Mouse (Mus musculus) cerebellum, adult 18-20 months (tissue): ENCODE measurements around the gene Lrp5.

Experiments used
- DNase-seq, 2 experiments: peaks; one replicate each; pipeline ENCODE4 v3.0.0; 2021

The Lrp5 gene

GRCm38 (mm10) chr19:3594316-3594715 lies 92.0 kb downstream of the Lrp5 start:
- DNase-seq, result no peak

DNA sequence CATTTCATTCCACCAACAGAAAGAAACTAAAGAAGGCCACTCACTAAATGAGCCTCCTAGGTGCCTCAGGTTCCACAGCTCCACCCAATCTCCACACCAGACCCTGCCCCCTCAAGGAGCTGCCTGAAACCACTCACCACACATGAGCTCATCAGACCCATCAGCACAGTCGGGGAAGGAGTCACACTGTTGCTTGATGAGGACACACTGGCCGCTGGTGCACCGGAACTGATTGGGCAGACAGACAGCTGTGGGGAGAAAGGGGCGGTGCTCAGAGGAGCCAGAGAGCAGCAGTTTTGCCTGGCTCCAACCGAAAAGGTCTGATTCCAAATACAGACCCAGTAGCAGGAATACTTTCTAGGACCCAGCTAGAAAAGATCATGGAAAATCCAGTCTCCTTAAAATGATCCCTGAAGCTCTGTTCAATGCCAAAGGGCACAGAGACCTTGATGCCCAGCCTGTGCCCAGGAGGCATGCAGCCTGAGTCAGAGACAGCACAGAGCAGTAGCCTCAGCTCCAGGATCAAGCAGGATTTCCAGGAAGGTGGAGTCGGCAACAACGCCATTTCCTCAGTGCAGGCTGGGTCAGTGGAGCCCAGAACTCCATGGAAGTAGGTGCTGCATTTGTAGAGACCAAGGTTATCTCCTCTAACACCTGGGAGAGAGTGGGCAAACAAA lies 92.8 kb downstream of the Lrp5 start:
- DNase-seq, result no peak

DNA sequence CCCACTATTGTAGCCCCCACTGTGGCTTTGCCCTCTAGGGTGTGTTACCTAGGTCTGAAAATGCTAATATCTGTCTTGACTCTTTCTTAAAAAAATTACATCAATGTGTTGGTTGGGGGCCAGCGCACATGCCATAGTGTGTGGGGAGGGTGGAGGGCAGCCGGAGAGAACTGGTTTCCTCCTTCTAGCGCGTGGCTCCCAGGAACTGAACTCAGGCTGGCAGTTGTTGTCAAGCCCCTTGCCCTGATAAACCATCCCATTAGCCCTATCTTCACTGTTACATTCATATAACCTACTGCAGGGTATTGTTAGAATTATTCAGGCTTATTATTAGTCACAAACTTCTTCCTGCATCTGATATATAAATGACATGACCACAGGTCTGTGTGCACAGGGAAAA lies 96.4 kb downstream of the Lrp5 start:
- no peak for DNase-seq

DNA sequence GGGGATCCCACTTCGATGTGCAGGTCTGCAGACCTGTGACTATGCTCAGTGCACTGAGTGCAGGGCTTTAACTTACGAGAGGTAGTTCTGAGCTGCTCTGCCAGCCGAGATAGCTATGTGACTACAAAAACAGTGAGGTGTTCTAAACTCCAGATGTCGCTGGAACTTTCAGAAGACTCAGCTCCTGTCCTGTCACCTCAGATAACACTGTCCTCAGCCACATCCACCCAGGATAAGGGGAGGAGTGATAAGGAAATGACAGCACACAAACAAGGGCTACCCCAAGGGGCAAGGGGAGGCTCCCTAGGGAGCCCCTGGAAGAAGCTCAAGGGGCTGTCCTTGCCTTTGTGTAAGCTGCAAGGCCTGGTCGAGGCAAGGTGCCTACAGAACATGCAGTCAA lies 96.8 kb downstream of the Lrp5 start:
- DNase-seq, result no peak

DNA sequence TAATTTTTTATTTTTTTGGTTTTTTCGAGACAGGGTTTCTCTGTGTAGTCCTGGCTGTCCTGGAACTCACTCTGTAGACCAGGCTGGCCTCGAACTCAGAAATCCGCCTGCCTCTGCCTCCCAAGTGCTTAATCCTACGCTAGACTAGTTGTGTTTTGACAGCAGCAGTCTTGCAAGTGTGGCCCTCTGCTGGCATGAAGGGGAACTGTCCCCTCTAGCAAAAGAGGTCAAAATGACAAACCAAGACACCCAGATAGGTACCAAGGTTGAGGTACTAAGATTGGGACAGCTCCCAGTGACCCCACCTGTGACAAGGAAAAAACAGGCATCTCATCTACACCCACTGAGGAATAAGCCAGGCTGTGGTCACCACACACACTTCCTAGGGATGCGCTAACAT lies 98.6 kb downstream of the Lrp5 start:
- DNase-seq, result peak in 1 of 2 experiments; percentile 20

DNA sequence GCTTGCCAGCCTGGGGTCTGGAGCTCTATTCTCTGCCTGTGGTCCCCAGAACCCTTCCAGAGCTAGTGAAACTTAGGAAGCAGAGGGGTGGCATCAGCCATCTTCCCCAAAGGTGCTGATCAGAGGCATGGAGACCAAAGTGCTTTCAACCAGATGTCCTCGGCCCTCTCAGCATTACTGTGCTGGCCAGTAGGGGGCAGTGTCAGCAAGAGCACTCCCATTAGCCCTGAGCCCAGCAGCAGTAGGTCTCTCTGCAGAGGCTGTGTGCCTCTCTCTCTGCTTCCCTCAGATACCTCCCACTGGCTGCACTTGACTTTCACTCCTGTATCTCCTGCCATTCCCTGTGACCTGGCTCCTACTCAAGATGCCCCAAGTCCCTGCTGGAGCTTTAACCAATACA lies 99.8 kb downstream of the Lrp5 start:
- peak; percentile 33 to 46 for DNase-seq

DNA sequence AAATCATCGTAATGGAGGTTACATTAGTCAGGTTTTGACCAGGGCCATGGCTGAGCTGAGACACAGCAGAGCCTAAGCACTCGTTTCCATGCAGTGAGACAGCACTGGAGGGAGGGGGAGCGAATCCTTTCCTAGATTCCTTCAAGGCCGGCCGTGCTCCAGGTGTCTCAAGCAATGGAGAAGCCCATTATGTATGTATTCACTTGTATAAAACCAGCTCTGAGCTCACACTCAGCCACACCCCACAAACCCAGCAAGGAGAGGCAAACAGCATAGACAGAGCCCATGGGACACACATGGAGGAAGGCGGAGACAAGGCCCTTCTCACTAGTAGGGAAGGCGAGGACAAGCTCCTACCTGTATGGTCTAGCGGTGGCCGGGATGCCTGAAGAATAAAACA lies 100.3 kb downstream of the Lrp5 start:
- DNase-seq, result no peak

GRCm38 (mm10) chr19:3581326-3581725 lies 105.0 kb downstream of the Lrp5 start:
- peak; percentile 70 to 79 for DNase-seq

DNA sequence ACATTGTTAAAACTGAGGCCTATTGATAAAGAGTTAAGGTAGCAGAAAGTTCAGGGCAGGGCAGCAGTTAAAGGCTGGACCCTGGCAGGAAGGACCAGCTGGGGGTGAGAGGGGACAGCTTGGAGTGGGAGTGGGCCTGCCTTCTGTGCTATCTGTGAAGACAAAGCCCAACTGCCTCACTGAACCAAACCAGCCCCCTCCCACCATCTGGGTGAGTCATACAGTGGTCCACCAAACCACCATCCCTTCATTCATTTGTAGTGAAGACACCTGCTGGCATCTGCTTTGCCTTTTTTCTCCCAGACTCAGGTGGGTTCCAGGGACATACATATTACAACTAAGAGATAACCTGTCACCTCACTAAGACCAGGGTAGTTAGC lies 108.5 kb downstream of the Lrp5 start:
- no peak for DNase-seq

DNA sequence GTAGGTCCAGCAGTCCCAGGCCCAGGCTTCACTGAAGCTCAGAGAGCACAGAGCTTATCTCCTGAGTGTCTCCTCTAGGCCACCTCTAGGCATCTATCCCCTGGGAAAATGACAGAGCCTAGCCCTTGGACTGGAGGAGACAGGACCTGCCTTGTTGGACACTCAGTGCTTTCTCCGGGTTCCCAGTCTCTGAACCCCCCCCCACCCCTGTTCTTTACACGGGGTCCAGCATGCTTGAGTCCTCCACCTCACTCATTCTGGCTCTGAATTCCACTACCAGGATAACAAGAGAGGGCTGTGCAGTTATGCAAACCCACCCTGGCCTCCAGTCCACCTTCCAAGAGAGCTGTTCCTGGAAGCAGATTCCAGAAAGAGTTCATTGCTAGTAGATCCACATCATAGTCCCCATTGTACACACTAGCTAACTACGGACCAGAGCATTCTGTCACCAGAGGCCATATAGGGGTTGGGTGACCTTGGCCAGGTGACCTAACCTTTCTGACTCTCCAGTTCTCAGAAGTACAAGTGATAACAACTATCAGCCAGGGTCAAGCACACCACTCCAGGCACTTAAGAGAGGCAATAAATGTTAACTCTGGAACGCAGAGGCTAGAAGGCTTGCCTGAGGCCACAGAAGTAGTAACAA lies 109.0 kb downstream of the Lrp5 start:
- DNase-seq, result no peak

DNA sequence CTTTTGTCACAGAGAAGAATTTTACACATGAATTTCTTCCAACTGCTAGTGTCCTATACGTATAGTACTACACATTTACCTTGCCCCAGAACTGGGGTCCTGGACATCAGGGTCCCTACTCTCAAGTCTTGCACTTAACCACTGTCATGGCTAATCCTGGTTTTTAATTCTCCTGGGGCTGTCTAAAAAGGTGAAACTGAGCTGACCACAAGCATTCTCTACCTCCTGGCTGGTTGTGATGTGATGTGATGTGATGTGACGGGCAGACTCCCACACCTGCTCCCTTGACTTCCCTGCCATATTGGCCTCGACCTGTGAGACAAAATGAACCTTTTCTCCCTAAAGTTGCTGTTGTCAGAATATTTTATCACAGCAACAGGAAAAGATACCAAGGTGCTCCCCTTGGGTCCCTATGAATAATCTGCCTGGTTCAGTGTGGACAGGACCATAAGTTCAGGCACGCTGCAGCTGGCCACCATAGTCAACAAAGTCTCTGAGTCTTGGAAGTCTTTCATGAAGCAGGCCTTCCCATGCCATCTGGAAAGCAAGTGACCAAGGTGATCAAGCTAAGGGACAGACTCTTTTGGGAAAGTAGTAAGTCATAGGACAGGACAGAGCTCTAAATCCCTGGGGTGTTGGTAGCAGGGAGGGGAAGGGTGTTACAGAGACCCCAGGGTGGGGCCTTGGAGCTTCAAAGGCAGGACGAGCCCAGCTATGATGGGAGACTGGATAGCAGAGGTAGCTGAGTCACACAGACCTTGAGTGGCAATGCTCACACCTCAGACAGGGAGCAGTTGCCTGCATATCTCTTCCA lies 109.7 kb downstream of the Lrp5 start:
- DNase-seq, result peak in 1 of 2 experiments; percentile 26

GRCm38 (mm10) chr19:3575632-3576384 lies 110.6 kb downstream of the Lrp5 start, which contains the start of gene Ppp6r3:
Ppp6r3 (minus strand) TSS chr19:3575749.
- DNase-seq, result peak; percentile 96 to 99

DNA sequence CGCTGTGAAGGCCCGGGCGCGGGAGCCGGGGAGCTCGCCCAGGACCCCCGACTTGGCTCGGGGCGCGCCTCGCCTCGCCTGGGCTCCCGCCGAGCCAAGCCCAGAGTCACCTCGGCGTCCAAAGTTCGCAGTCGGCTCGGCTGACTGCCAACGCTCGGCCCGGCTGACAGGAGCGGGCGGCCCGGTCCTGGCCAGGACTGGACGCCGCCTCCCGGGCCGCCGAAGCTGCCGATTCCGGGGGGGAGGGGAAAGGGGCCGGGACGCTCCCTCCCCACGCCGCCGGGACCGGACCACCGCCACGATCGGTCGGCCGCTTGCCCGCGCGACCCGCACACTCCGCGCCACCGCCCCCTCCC lies 111.1 kb downstream of the Lrp5 start:
- no peak for DNase-seq

GRCm38 (mm10) chr19:3574593-3575094 lies 111.7 kb downstream of the Lrp5 start:
- peak in 1 of 2 experiments; percentile 25 for DNase-seq

DNA sequence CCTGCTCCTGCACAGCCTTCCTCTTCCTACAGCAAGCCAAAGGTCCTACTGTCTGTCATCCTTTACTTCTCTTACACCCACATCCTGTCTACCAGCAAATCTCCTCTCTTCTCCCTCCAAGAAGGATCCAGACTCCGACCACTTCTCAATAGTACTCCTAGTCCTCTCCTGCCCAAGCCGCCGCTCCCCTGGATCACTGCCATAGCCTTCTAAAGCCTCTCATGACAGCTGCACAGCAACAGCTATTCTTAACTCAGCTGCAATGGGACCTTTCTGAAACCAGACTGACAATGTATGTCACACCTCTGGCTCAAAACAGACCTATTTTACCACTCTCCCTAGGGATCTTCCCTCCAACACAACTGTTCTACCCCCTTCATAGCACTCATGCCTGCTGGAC lies 122.1 kb downstream of the Lrp5 start:
- DNase-seq, result no peak

DNA sequence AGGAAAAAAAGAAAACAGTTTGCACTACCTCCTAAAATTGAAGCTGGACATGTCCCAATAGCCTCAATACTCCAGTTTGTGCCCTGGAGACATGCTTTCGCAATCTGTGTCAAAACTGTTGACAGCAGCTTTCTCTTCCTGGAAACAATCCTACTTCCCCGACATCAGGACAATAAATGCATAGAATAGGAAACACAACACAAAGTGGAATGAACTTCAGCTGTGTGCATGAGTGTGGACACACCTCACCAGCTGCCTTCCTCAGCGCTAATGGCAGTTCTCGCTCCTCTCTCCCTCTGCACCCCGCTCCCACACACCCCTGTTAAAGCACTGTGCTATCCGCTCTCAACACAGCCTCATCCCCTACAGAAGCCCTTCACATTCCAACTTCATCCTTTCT lies 123.6 kb downstream of the Lrp5 start:
- DNase-seq, result no peak

DNA sequence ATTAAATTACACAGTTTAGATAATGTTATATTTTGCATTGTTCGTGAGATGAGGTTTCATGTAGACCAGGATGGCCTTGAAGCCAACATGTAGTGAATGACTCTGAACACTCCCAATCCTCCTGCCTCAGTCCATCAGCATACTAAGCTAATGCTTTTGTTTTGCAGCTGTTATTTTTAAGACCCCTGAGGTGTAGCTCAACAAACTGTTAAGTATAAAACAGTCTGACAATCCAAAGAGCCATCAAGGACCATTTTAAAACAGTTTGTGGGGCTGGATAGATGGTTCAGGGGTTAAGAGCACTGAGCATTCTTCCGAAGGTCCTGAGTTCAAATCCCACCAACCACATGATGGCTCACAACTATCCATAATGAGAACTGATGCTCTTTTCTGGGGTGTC lies 124.1 kb downstream of the Lrp5 start:
- no peak for DNase-seq

DNA sequence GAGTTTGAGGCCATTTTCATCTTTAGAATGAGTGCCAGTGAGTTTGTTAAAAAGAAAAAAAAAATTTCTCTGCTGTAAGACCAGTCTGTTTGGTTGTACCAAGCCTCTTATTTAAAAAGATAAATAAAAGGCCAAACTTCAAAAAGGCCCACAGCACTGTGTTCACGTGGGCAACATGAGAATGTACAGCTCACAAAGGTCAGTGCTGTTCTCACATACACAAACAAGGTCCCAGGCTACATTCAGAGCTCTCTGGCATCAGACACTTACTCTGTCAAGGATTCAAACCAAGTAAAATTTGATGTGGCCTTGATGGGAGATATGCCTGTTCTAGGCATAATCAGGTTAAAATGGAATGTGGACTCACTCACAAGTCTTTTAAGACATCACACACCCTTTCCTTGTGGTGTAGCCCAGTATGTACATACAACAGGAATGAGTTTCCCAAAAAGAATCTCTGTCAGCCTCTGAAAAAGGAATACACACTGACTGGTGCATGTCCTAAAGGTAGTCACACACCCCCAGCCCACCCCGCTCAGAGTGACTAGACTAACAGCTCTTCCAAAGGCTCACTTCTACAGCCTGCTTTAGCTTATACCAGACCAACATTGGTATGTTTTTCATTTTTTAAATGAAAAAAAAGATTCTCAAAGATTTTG lies 130.1 kb downstream of the Lrp5 start:
- DNase-seq, result no peak

GRCm38 (mm10) chr19:3554785-3555184 lies 131.6 kb downstream of the Lrp5 start:
- DNase-seq, result no peak

DNA sequence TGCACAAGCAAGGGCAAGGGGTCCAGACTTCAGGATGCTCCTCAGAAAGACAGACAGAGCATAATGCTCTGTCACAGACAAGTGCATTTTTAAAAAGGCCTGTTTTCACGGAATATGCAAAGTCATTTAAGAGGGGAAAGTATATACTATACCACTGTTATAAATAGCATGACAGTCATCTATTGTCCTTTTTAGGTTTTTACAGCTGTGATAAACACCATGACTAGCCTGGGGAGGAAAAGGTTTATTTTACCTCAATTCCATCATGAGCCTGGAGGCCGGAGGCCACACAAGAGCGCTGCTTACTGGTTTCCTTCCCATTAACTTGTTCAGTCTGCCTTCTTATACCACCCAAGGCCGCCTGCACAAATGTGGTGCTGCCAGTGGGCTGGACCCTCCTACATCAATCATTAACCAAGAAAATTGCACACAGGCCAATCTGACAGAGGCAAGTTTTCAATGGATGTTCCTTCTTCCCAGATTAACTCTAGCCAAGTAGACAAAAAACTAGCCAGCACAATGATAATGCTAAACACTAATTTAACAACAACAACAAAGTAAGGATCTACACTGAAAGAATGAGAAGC lies 134.7 kb downstream of the Lrp5 start:
- DNase-seq, result no peak

DNA sequence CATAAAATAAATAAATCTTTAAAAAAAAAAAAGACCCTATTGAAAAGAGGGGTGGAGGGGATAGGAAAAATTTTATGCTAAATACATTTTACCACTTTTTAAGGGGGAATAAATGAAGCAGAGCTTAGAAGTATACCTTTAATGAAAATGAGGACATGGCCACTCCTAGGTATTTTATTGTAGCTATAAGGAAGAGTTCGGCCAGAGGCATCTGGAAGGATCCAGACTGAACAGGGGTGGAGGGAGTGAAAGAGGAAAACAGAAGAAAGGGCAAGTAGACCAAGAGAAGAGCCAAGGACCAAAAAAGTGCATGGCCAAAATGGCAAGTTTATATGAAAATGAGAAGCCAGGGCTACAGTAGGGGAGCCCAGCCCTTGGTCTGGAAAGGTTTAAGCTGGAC lies 136.3 kb downstream of the Lrp5 start:
- DNase-seq, result no peak

DNA sequence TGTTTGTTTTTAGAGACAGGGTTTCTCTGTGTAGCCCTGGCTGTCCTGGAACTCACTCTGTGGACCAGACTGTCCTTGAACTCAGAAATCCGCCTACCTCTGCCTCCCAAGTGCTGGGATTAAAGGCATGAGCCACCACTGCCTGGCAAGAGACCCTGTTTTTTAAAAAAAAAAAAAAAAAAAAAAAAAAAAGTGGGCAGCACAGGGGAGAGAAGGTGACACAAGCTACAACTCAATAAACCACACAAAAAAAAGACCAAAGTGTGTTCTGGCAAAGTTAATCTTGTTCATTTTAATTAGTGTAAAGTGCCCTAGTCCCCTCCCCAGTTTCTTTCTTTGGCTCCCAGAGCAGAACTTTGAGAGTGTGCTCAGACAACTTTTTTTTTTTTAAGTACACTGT lies 137.1 kb downstream of the Lrp5 start:
- no peak for DNase-seq
